Mouse (Mus musculus) adrenal gland, postnatal 36 days (tissue): ENCODE data around the gene Fam133b. TPM values are rescaled to one million over a fixed set of nuclear protein-coding genes. Genes with fewer than 3 reads are reported as not detected.
"Not testable (repeated sequence)": the region's sequence is repeated elsewhere in the genome, so short reads cannot be mapped to it uniquely, and the experiment has no call there.

Source experiments
- DNase-seq, 2 experiments: peaks; one replicate each; pipeline ENCODE4 v3.0.0; 2021; ENCODE audit warnings: mixed read lengths in 1 of 2
- total RNA-seq, 2 experiments: library from RNA; stranded (reverse); gene quantifications; 2 replicates each; pipeline ENCODE4 v1.2.3; 2021

Gene Fam133b
- total RNA-seq, 2 experiments from 2014 or later, result 23.3 to 30.9 TPM

DNA sequence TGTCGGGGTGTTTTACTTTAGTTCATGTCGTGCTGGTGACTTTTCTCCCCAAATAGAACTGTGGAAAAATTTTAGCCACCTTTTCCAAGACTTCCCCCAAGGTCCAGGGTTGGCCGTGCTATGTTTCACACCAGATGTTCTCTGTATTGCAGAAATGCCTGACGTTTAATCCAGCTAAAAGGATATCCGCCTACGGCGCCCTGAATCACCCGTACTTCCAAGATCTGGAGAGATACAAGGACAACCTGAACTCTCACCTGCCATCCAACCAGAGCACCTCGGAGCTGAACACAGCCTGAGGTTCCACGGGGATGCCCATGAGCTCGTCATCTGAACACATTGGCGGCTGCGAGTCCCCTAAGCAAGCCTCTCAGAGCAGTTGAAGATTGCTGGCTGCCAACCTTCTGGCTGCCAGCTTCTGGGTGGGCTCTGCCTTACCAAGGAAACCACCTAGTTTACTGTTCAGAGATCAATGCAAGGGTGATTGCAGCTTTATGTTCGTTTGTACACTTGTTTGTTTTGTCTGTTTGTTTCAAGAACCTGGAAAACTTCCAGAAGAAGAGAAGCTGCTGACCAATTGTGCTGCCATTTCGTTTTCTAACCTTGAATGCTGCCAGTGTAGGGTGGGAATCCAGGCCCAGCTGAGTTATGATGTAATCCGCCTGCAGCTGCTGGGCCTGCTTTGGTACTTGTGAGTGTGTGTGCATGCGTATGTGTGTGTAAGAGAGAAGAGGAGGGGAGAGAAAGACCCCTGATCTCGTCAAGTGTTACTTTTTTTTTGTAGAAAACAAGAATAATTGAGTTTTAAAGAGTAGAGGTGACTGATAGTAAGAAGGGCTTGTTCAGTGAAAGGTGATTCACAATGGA is 22.9 kb upstream of the Fam133b start:
- DNase-seq, result peak in 1 of 2 experiments; percentile 36

GRCm38 (mm10) chr5:3521741-3522140 is 21.9 kb upstream of the Fam133b start:
- no peak for DNase-seq

- peak; percentile 60 to 71 for DNase-seq
Observed at GRCm38 (mm10) chr5:3522826-3523225, 20.8 kb upstream of the Fam133b start.

- DNase-seq, result no peak
Observed at GRCm38 (mm10) chr5:3527041-3527691, 16.5 kb upstream of the Fam133b start.

DNA sequence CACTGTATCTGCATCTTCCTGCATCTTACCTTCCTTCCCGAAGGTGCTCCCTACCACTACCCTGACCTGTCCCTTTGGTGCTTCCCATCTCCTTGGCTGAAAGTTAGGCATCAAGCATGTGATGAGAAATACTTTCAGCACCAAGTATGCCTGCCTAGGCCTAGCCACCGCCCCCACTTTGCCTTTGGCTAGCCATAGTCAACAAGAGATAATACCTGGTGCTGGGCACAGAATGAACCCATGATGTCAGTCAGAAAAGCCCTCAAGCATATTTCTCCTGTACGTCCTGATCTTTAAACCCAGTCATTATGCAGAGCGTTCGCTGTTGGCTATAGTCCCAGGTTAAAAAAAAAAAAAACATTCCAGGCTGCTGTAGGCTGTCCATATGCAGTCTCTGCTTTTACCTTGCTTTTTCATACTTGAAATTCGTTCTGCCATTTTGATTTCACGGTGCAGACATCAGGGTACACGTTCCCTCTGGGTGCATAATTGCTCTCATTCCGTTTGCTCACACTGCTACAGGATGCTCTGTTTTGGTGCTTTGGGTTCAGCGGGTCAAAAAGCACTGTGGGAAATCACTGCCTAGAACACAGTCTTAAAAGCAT is 13.9 kb upstream of the Fam133b start:
- DNase-seq, result no peak

- not testable (repeated sequence) for DNase-seq
Observed at GRCm38 (mm10) chr5:3532048-3532447, 11.6 kb upstream of the Fam133b start.

DNA sequence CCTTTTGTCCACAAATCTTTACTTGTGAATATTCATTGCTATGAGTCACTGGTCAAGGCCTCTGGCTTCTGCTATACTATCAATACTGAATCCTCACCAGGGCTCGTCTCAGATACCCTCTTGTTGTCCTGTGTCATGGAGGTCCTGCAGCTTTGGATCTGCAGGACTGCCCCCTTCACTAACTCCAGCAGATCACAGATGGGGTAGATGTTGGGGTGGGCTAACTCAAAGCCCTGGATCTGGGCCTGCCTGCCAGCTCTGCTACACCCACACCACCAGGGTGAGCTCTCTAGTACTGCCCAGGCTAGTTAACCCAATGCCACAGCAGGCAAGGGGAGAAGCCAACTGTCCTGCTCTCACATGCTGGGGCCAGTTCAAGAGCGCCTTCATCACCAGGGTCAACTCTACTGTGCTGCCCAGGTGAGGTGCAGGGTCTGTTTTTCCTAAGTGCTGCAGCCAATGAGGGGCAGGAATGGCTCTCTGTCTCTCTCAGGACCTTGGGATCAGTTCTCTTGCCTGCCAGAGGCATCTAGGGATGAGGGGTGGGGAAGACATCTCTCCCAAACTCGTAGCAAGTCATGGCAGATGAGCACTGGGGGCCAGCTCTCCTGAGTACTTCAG is 6.9 kb upstream of the Fam133b start:
- no peak for DNase-seq

GRCm38 (mm10) chr5:3538505-3539472 is 4.8 kb upstream of the Fam133b start:
- DNase-seq, result peak in 1 of 2 experiments; percentile 17

GRCm38 (mm10) chr5:3541871-3542270 is 1.8 kb upstream of the Fam133b start:
- DNase-seq, result no peak

DNA sequence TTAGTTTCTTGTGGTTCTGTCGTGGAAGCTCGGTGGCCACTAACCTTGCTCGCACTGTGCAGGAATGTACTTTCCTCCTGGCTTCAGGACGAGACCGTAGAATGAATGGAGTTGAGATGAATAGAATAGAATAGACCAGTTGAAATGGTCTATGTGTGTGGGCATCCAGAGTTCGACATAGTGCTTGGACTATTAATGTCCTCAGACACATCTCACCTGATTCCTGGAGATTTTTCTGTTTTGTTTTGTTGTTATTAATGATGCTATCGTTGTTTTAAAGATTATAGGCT is 792 bp downstream of the Fam133b start:
- no peak for DNase-seq

- DNase-seq, result no peak
Observed at GRCm38 (mm10) chr5:3546226-3546625, 2.6 kb downstream of the Fam133b start.

GRCm38 (mm10) chr5:3551481-3551880 is 7.8 kb downstream of the Fam133b start:
- no peak for DNase-seq

- no peak for DNase-seq
Observed at GRCm38 (mm10) chr5:3554198-3554597, 10.6 kb downstream of the Fam133b start.

DNA sequence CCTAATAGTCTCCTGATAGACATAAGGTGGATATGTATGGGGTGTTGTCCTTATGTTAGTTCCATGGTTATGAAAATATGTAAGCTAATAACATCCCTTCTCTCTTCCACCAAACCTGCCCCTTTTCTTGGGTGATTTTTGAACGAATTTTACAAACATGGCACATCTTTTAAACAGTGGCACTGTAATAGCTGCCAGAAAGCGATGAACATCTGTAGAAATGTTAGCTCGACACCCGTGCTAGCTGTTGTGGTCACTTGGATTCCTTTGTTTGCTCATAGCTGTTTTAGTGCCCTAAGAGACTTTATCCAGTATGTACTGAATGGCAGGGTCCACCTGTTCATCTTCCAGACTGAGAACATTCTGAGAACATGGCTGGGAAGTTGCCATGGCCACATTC is 27.6 kb downstream of the Fam133b start, which contains the start of gene 1700109H08Rik:
TSS of gene 1700109H08Rik (plus strand) at position 301 of the 400 bp plus-strand sequence.
- DNase-seq, result no peak

- DNase-seq, result no peak
Observed at GRCm38 (mm10) chr5:3574825-3575224, 31.2 kb downstream of the Fam133b start.

DNA sequence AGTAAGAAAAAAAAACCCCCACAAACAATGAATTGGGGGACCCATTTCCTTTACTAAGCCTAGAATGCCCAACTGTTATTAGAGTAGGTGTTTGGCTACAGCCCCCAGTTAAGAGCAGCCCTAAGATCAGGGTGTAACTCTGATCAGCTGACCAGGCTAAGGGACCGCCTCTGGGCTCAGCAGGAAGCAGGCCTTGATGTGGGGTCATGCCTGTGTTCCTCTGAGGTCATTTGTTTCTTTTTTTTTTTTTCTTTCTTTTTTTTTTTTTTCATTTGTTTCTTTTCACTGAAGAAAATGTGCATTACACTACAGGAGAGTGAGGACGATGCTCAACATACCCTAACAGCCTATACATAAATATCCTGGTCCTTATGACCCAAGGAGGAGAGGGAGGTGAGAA is 34.3 kb downstream of the Fam133b start:
- DNase-seq, result no peak

DNA sequence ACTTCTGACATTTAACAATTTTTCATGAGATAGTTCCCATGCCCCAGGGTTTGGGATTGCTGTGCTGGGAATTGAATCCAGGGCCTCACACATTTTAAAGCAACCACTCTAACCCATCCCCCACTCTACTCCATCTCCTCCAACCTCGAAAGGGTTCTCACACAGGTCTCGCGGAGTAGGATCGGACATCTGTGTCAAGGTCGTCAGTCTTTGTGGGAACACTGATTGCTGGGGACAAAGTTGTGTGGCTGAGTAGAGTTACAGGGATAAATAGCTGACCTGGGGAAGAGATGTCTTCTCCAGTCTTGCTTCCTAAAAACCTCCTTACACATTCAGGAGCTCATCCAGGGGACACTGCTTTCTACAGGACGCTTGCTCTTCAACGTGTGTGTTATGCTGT is 35.4 kb downstream of the Fam133b start:
- DNase-seq, result no peak

DNA sequence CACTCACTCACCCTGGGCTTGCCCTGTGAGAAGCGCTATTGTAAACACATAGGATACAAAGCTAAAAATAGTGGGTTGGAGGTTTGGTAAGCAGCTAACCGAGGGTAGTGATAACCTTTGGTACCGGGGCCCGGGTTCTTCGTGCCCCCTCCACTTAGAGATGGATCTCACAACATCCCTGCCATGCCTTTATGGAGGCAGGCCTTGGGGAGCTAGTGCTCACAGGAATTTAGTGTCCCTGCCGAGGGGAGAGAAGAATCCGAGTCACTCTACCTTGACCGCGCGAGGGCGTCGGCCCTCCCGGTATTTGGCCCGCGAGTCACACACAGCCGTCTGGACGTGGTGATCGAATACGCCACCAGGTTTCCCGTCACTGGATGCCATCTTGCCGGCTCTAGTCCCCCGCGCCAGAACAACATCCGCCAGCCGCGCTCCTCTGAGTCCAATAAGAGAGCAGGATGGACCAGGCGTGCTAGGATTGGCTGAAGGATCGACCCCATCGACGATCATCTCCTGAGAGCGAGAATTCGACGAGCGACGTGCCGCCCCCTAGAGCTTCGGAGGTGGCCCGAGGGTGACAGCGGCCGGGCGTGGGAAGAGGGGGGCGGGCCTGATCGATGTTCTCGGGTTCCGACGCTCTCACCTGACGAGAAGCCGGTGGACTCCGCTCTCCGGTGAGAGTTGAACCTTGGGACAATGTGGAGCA is 52.2 kb downstream of the Fam133b start, which contains the start of gene Pex1:
TSS of gene Pex1 (plus strand) at position 374 of the 706 bp plus-strand sequence.
- DNase-seq, result peak; percentile 95 to 96

- peak; percentile 86 to 90 for DNase-seq
Observed at GRCm38 (mm10) chr5:3596399-3596766, 52.8 kb downstream of the Fam133b start, which contains the start of gene Rbm48. Rbm48 (minus strand) TSS chr5:3596585.

- DNase-seq, result no peak
Observed at GRCm38 (mm10) chr5:3597171-3597570, 53.5 kb downstream of the Fam133b start.

DNA sequence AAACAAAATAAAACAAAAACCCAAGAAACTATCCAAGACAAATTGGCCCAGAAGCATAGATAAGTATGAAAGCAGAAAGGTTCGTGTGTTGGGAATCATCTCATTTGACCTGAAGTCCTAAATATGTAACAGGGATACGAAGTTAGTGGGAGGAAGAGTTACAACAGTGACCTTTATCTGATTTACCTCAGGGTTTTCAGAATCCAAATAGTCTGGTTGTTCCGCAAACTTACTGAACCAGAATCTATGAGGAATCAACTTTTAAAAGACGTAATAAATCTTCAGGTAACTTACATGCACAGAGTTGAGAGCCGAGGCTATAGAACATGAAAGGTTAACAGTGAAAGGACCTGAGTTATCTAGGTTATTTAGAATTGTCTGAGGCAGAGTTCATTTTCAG is 55.1 kb downstream of the Fam133b start:
- no peak for DNase-seq
